Mouse (Mus musculus) liver, embryonic 13.5 days (tissue): Measurements from ENCODE around the gene Rag1. TPM values are rescaled to one million over a fixed set of nuclear protein-coding genes. Genes with fewer than 3 reads are reported as not detected.

Experiments used
- polyA plus RNA-seq: library from polyadenylated mRNA; unstranded; fragments of >200 nt; fragmentation: Nextera tagmentation; extraction: Ambion mirVana; gene quantifications from 2 replicates; pipeline ENCODE4 v1.2.1, GENCODE M21; 2015

The Rag1 gene
- polyA plus RNA-seq, 1 experiment from 2014 or later = 0.06 TPM

Other genes starting within 250 kb of the Rag1 start
- 0.17 and 0.23 TPM in 2 replicates for gene Rag2, start 24.8 kb downstream of the Rag1 start, polyA plus RNA-seq
- 20.2 and 21.4 TPM in 2 replicates for gene B230118H07Rik, start within 50 bp of the Rag1 start, polyA plus RNA-seq
- gene Traf6, start 28.9 kb upstream of the Rag1 start, polyA plus RNA-seq = 3.2 and 4.6 TPM in 2 replicates
- 4.1 and 4.3 TPM in 2 replicates for gene Prr5l, start 233.5 kb upstream of the Rag1 start, polyA plus RNA-seq
- 26.8 and 27.5 TPM in 2 replicates for gene Commd9, start 236.7 kb upstream of the Rag1 start, polyA plus RNA-seq